Mouse (Mus musculus) ZHBTc4 (cell line): ENCODE measurements at regions not wholly inside any gene's neighbourhood (a gene's known extent, or its start where the extent isn't known, plus 50 kb on each side); places are given as distances from the start of the nearest gene placed in this dataset.

Source experiments
- DNase-seq: peaks from one replicate; pipeline ENCODE4 v3.0.0-alpha.2; 2011; ENCODE audit warnings: low read depth, low spot score

GRCm38 (mm10) chr1:35580474-35580873 is 487.7 kb upstream of the Hs6st1 start:
- peak; percentile 12 for DNase-seq

DNA sequence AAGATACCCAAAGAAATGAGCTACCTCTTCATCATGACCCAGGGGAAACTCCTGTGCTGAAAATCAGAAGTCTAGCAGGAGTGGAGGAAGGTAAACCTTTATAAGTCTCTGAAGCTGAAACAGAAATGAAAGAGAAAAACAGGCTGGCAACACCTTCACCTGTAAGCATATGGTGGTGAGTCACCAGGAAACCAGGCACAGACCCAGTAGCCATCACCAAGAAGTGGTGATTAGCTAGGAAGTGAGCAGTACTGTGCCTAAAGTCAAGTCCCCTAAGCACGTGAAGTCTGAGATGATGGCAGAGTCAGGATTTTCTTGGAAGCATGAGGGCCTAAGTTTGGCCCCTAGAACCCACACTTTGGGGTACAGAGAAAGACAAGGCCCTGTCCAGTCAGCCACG is 480.3 kb upstream of the Hs6st1 start:
- DNase-seq: no peak

DNA sequence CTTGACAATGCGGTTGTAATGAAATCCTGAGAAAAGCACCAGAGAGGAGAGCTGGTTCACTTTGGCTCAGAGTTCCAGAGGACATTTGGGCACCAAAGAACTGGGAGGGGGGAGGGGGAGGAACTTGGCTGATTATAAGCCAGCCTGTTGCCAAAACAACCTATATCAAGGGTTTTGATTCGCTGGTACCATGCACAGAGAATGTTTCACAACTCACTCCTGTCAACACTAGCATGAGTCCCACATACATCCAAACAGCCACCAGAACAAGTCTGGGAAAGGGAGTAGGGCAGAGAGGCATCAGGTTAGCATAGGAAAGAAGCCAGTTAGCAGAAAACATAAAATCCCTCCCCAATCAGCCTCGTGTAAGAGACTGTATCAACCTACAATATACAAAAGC is 479.3 kb upstream of the Hs6st1 start:
- no peak for DNase-seq

- DNase-seq: no peak
Observed at GRCm38 (mm10) chr1:35600847-35601246, 467.4 kb upstream of the Hs6st1 start.

DNA sequence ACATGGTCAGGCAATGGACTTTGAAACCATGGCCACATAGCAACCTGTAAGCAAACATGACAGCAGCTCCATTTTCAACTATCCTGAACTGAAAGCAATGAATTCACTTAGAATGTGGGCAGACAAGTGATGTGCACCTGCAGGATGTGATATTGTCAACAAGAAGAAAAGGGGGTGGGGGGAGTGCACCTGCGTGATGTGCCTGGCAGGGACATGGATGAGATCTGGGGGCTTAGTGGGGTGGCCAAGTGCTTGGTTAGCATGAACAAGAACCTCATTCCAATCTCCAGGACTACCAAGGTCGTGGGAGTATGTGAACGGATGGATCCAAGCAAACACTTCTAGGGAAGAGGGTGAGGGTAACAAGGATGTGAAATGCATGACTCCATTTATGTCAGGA is 453.1 kb upstream of the Hs6st1 start:
- no peak for DNase-seq

GRCm38 (mm10) chr1:35619476-35619875 is 448.7 kb upstream of the Hs6st1 start:
- no peak for DNase-seq

GRCm38 (mm10) chr1:35642595-35642994 is 425.6 kb upstream of the Hs6st1 start:
- DNase-seq: no peak

DNA sequence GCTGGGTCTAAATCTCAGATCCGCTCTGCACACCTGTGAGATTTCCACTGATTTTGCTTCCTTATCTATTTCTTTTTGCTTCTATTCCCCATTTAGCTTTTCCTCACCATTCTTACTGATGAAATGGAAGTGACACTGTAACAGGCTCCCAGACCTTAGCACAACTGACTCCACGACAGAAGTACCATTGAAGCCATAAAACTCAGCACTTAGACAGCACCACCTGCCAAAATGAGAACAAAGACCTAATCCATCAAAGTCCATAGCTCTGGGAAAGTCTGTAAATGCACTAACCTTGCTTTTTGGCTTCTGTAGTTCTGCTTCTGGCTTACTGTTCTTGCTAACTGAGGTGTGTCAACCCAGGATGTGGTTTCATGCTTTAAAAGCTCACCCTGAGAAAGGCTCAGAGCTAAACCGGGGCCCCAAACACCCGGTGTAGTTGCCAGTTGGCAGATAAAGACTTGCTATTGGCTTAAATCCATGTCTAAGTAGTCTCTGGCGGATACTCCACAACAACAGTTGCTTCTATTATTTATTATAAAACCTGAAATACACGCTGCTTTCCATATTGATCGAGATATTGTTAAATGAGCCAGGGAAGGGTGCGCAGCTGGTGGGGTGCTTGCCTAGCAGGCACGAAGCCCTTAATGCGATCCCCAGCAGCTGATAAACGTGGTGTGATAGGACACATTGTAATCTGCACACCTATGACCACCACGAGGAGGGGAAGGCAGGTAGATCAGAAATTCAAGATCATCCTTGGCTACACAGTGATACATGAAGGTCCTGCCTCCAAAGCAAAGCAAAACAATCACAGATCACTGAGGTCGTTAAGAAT is 414.9 kb upstream of the Hs6st1 start:
- DNase-seq: no peak

- no peak for DNase-seq
Observed at GRCm38 (mm10) chr1:35663006-35663405, 405.2 kb upstream of the Hs6st1 start.

DNA sequence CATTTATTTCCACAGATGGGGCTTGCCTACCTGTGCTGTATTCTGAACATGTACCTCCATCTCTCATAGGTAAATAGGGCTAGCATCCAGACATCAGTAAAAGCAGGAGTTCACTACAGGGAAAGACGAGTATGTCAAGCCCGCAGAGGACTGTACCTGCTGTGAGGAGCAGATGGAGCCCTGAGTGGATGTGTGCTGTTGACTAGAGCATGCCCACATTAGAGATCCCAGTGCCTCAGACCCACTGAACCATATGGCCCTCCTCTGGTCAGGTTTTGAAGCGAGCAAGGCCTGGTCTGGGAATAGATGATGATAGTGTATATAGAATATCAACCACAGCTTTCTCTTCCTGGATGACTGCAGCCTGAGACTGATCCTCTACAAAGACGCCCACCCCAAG is 394.7 kb upstream of the Hs6st1 start:
- DNase-seq: no peak

DNA sequence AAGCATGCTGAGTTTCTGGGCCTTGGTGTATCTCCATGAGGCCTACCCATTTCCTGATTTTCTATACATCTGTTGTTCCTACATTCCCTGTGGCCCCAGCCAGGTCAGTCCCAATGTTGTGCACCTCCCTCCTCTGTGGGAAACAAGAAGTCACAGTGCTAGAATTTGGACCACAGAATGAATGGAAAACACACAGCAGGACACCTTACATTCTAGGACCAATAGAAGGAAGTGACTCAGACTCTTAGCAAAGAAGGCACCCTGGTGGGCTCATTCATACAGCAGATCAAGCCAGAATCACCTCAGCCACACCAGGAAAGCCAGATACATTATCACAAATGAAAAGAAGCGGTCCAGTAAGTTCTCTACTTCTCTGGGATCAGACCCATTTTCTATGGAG is 394.2 kb upstream of the Hs6st1 start:
- DNase-seq: peak; percentile 56

DNA sequence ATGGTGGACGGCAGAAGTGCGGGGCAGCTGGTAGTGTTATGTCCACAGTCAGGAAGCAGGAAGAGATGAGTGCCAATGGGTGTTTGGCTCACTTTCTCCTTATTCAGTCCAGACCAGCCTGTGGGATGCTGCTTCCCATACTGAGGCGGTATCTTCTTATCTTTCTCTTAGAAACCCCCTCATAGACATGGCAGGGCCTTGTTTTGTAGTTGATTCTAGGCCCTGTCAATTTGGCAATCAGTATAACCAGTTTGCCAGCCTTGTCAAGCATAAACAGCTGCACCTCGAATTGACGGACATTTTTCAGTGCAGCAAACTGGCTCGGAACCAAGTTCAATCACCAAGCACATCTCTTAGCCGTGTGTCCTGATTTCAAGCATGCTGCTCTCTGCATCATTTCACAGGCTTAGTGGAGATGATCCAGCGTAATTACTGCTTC is 385.7 kb upstream of the Hs6st1 start:
- no peak for DNase-seq

GRCm38 (mm10) chr1:35685651-35686050 is 382.5 kb upstream of the Hs6st1 start:
- no peak for DNase-seq

GRCm38 (mm10) chr1:35694349-35694748 is 373.9 kb upstream of the Hs6st1 start:
- DNase-seq: no peak

- DNase-seq: no peak
Observed at GRCm38 (mm10) chr1:35694775-35695591, 373.2 kb upstream of the Hs6st1 start.

DNA sequence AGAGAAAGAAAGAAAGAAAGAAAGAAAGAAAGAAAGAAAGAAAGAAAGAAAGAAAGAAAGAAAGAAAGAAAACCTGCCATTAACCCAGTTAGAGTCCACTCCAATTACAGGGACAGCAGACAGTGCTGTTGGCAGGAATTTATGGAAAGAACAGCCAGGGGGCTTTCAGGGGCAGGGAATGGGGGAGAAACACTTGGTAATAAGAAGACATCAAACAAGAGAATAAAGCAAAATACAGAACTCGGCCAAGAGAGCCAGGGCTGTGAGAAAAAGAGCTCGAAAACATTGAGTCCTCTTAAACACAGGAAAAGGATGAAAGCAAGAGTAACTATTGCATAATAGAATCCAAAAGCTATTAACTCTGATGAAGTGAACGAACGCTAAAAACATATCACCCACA is 371.0 kb upstream of the Hs6st1 start:
- DNase-seq: no peak

GRCm38 (mm10) chr1:35697834-35698500 is 370.2 kb upstream of the Hs6st1 start:
- DNase-seq: peak; percentile 92

DNA sequence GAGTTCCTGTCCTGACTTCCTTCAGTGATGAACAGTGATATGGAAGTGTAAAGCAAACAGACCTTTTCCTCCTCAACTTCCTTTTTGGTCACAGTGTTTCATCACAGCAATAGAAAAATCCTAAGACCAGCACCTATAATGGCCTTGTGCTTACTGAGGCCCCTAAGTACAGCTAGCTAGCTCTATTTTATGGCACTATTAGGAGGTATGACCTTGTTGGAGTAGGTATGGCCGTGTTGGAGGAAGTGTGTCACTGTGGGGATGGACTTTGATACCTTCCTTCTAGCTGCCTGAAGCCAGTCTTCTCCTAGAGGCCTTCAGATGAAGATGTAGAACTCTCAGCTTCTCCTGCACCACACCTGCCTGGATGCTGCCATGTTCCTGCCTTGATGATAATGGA is 365.6 kb upstream of the Hs6st1 start:
- no peak for DNase-seq

- DNase-seq: no peak
Observed at GRCm38 (mm10) chr1:35706336-35706735, 361.9 kb upstream of the Hs6st1 start.

DNA sequence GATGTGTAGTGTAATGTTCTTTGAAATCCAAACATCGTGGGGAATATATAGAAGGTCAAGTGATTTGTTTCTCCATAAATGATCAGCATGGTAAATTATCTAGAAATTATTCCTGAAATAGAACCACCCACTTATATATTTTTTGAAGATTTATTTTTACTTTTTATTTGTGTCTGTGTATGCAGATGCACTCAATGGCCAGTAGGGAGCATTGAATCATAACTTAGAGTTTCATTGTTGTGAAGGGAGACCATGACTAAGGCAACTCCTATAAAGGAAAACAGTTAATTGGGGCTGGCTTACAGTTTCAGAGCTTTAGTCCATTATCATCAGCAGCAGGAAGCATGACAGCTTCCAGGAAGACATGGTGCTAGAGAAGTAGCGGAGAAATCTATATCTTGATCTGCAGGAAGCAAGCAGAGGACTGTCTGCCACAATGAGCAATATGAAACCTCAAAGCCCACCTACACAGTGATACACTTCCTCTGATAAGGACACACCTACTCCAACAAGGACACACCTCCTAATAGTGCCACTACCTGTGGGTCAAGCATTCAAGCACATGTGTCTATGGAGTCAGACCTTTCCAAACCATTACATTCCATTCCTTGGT is 359.9 kb upstream of the Hs6st1 start:
- DNase-seq: no peak

GRCm38 (mm10) chr1:35709214-35709613 is 359.0 kb upstream of the Hs6st1 start:
- no peak for DNase-seq

GRCm38 (mm10) chr1:35713961-35714360 is 354.2 kb upstream of the Hs6st1 start:
- no peak for DNase-seq
